ENCODE assay signal across 11 mouse cellular contexts in genomic region chr5:31887590-31887989, GRCm38 (mm10).
DNase-seq lines count a peak whose midpoint lies in the region; ATAC-seq and TF ChIP-seq lines count a peak whose summit lies in the region.
"Had no signal": no experiment of that assay in that cellular context is flagged by ENCODE, and none has a peak within 500 bp of the region (broad histone marks: within the 10 kb centered on the region; RNA-seq: fewer than 3 reads in every experiment).

No protein-coding gene starts in this region.

- intact Hi-C loops in gastrocnemius, postnatal 14 days (cut with DNase I; ENCODE audit: low total_unique reads), result no loop called here

- H3K27me3 ChIP-seq in lung, embryonic 14.5 days (ENCODE audit: insufficient read depth, low read length), result no peaks in the 10 kb centered on the region
- no peaks in the 10 kb centered on the region for H3K27me3 ChIP-seq in embryonic facial prominence, embryonic 14.5 days (replicated peaks; ENCODE audit: control insufficient read depth, insufficient read depth, low read length)
- H3K27me3 ChIP-seq in megakaryocyte, embryonic 14.5 days (replicated peaks), result no peaks in the 10 kb centered on the region
- H3K27me3 ChIP-seq: limb, embryonic 13.5 days; midbrain, embryonic 15.5 days had no signal

- H3K4me1 ChIP-seq in lung, embryonic 14.5 days (ENCODE audit: insufficient read depth), result no peaks in the 10 kb centered on the region; the same call in 1 of the 2 replicates
- peaks cover 14% of the 10 kb centered on the region; the same call in 1 of the 2 replicates for H3K4me1 ChIP-seq in embryonic facial prominence, embryonic 14.5 days (ENCODE audit: control insufficient read depth, insufficient read depth, low read length)
- peaks cover 19% of the 10 kb centered on the region for H3K4me1 ChIP-seq in megakaryocyte, embryonic 14.5 days
- H3K4me1 ChIP-seq: heart, embryonic 10.5 days; midbrain, embryonic 15.5 days had no signal

- DNase-seq in lung, embryonic 14.5 days, result peak; percentile 59
- DNase-seq in lung, postnatal 14 days, result no peak
- no peak for DNase-seq in embryonic facial prominence, embryonic 14.5 days (ENCODE audit: low spot score)
- DNase-seq in thymus, postnatal 4 days, result peak; percentile 28
- no peak for DNase-seq in gastrocnemius, postnatal 14 days
- DNase-seq in ovary, postnatal 14 days (ENCODE audit: low spot score), result no peak

- H3K4me2 ChIP-seq in lung, embryonic 14.5 days, result peak overlapping the region; percentile 25; the same call in 1 of the 2 replicates
- no peak overlapping the region for H3K4me2 ChIP-seq in embryonic facial prominence, embryonic 14.5 days (ENCODE audit: low read depth, low read length)
- H3K4me2 ChIP-seq: limb, embryonic 13.5 days; midbrain, embryonic 15.5 days had no signal

- no peak overlapping the region for H3K4me3 ChIP-seq in lung, embryonic 14.5 days (ENCODE audit: low read depth, low read length)
- no peak overlapping the region for H3K4me3 ChIP-seq in embryonic facial prominence, embryonic 14.5 days (ENCODE audit: low read depth, low read length)
- peak overlapping the region; percentile 24 for H3K4me3 ChIP-seq in megakaryocyte, embryonic 14.5 days (replicated peaks)
- H3K4me3 ChIP-seq: heart, embryonic 10.5 days; limb, embryonic 13.5 days; midbrain, embryonic 15.5 days had no signal

- TF ChIP-seq CTCF in lung, embryonic 14.5 days (IDR thresholded peaks at IDR 0.05; ENCODE audit: low read depth), result no peak

- peak overlapping the region; percentile 69; the same call in 1 of the 2 replicates for H3K27ac ChIP-seq in lung, embryonic 14.5 days (ENCODE audit: low read depth)
- H3K27ac ChIP-seq in embryonic facial prominence, embryonic 14.5 days (replicated peaks; ENCODE audit: low read depth, low read length), result peak overlapping the region; percentile 39; the same call in 1 of the 2 replicates
- H3K27ac ChIP-seq: heart, embryonic 10.5 days; limb, embryonic 13.5 days; midbrain, embryonic 15.5 days had no signal

- WGBS in lung, embryonic 14.5 days, result 31% methylated on average over 5 of the region's 5 CpGs
- WGBS in embryonic facial prominence, embryonic 14.5 days, result 53% methylated on average over 5 of the region's 5 CpGs

- peak; percentile 66; the same call in 1 of the 2 replicates for ATAC-seq in lung, embryonic 14.5 days (ENCODE audit: insufficient read depth)
- no peak for ATAC-seq in embryonic facial prominence, embryonic 14.5 days (ENCODE audit: low read depth)
- ATAC-seq: inflammation-experienced regulatory T-cells, adult 6 months; midbrain, embryonic 15.5 days had no signal

- no peaks in the 10 kb centered on the region for H3K9me3 ChIP-seq in lung, embryonic 14.5 days (ENCODE audit: low read depth, low read length)
- no peaks in the 10 kb centered on the region for H3K9me3 ChIP-seq in embryonic facial prominence, embryonic 14.5 days (ENCODE audit: control insufficient read depth, low read length)
- no peaks in the 10 kb centered on the region for H3K9me3 ChIP-seq in megakaryocyte, embryonic 14.5 days
- H3K9me3 ChIP-seq: heart, embryonic 10.5 days; limb, embryonic 13.5 days; midbrain, embryonic 15.5 days had no signal

- H3K9ac ChIP-seq in lung, embryonic 14.5 days, result no peak overlapping the region
- no peak overlapping the region for H3K9ac ChIP-seq in embryonic facial prominence, embryonic 14.5 days (ENCODE audit: low read depth, low read length)
- H3K9ac ChIP-seq: limb, embryonic 13.5 days; midbrain, embryonic 15.5 days had no signal

- no peaks in the 10 kb centered on the region for H3K36me3 ChIP-seq in lung, embryonic 14.5 days (ENCODE audit: insufficient read depth)
- no peaks in the 10 kb centered on the region for H3K36me3 ChIP-seq in embryonic facial prominence, embryonic 14.5 days (ENCODE audit: control insufficient read depth, insufficient read depth, low read length)
- peaks cover 3% of the 10 kb centered on the region for H3K36me3 ChIP-seq in megakaryocyte, embryonic 14.5 days (replicated peaks; ENCODE audit: low read length)
- H3K36me3 ChIP-seq: heart, embryonic 10.5 days; limb, embryonic 13.5 days; midbrain, embryonic 15.5 days had no signal

Comparison
In these comparisons a context has a peak if more than half of its experiments do, and no peak if none do; other contexts are left out.
1. DNase-seq: peak in lung, embryonic 14.5 days (single experiment) and thymus, postnatal 4 days (single experiment); none in lung, postnatal 14 days (single experiment), embryonic facial prominence, embryonic 14.5 days (single experiment), gastrocnemius, postnatal 14 days (single experiment) and ovary, postnatal 14 days (single experiment).